Mouse (Mus musculus): ENCODE results near the gene Ephx4.
A peak's percentile ranks its signal among the peaks of the same experiment; 100 is the strongest.

Gene Ephx4

GRCm38 (mm10) chr5:107434001-107434400 lies 31.5 kb downstream of the Ephx4 start:
- no peak for DNase-seq (ENCODE audit: low read depth, low spot score)

- no peak for DNase-seq (ENCODE audit: low read depth, low spot score)
Measured at GRCm38 (mm10) chr5:107436185-107436584, 33.6 kb downstream of the Ephx4 start.

DNA sequence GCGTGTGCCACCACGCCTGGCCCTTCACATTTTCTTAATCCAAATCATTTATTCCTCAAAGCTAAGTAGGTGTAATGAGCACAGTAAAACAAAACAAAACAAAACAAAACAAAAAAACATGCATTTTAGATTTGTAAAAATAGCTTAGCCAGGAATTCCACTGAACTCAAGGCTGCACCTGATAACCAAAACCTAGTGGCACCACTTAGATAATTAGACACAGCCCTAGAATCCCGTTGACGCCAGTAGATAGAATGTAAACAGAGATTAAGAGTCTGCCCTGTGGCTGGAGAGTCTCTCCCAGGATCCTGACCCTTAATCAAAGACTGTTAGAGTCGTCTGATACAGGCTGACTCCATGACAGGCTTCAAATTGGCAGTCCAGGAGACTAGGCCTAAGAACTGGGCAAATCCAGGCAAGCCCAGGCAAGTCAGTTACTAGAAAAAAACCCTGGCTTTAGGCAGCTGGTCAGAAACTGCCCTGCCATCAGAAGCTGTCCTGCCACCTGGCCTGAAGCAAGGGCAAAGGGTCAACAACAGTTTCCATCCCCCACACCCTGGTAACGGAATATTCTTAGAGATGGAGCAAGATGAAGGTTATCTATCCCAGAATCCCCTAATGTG lies 34.2 kb downstream of the Ephx4 start:
- DNase-seq (ENCODE audit: low read depth, low spot score): no peak

DNA sequence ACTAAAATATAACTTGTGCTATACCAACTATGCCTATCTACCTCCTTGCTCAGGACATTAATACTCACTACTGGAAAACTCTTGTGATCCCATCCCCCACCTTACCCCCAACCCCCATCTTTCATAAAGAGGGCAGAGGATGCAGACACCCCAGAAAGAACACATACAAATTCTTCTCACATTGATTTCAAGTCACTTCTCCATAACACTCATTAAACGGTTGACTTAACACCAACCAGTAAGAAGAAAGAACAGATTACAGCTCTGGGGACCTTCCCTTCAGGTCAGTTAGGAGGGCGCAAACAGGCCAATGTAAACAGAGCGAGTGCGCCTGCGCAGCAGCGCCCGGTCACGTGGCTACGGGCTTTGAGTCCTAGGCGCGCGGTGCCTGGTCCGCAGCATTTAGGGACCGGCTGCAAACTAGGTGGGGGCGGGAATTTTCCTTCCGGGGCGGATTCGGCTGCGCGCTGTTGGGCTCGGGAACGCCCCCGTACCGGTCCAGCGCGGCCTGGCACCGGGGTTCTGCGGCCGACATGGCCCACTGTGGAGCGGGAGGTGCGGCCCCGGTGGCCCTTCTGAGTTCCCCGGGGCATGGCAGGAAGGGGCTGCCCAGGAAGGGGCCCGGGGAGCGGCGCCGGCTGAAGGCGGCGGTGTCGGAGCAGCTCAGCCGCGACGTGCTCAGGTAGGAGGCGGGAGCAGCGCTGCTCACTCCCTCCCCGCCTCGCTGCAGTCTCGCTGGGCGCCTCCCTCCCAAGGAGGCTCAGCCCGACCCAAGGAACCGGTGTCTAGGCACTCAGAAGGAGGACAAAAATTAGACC lies 35.1 kb downstream of the Ephx4 start, which contains the start of gene Btbd8:
Gene Btbd8 (plus strand): TSS at position 534 of the 818 bp plus-strand sequence.
- peak; percentile 86 for DNase-seq (ENCODE audit: low read depth, low spot score)

GRCm38 (mm10) chr5:107438353-107438752 lies 35.8 kb downstream of the Ephx4 start:
- no peak for DNase-seq (ENCODE audit: low read depth, low spot score)

GRCm38 (mm10) chr5:107441881-107442280 lies 39.3 kb downstream of the Ephx4 start:
- DNase-seq (ENCODE audit: low read depth, low spot score): no peak

GRCm38 (mm10) chr5:107444251-107444650 lies 41.7 kb downstream of the Ephx4 start:
- no peak for DNase-seq (ENCODE audit: low read depth, low spot score)

- no peak for DNase-seq (ENCODE audit: low read depth, low spot score)
Measured at GRCm38 (mm10) chr5:107447977-107448376, 45.4 kb downstream of the Ephx4 start.

- no peak for DNase-seq (ENCODE audit: low read depth, low spot score)
Measured at GRCm38 (mm10) chr5:107448784-107449183, 46.2 kb downstream of the Ephx4 start.

DNA sequence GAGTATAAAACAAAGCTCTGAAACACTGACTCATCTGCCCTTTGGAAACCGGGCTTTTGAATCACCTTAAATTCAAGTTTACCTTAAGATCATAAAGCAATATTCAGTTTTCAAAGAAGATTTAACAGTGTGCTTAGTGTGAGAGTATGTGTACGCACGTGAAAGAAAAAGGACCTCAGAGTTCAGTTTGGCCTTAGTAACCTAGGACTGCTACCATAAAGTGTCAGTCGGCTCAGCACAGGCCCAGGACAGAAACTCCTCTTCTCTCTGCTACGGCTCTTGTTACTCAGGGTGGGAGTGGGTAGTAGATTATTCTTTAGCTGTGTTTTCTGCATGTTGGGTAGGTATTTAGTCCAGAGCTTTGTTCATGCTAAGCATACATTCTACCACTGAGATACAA lies 47.1 kb downstream of the Ephx4 start:
- no peak for DNase-seq (ENCODE audit: low read depth, low spot score)

DNA sequence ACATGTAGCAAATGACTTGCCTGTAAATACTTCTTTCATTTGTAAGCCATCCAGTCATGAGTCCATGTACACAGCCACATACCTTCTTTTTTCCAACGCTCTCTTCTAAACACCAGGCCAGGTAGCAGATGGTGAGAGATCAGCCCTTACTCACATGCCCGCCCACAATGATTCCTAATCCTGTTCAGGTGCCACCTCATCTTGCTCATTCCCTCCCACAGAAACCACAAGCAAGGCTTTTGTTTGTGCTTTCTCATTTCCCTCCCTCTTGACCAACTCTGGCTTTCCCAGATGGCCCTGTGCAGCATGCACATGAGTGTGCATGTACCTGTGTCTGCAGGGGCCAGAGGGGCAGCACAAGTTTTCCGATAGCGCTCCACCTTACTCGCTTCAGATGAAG lies 47.8 kb downstream of the Ephx4 start:
- no peak for DNase-seq (ENCODE audit: low read depth, low spot score)

DNA sequence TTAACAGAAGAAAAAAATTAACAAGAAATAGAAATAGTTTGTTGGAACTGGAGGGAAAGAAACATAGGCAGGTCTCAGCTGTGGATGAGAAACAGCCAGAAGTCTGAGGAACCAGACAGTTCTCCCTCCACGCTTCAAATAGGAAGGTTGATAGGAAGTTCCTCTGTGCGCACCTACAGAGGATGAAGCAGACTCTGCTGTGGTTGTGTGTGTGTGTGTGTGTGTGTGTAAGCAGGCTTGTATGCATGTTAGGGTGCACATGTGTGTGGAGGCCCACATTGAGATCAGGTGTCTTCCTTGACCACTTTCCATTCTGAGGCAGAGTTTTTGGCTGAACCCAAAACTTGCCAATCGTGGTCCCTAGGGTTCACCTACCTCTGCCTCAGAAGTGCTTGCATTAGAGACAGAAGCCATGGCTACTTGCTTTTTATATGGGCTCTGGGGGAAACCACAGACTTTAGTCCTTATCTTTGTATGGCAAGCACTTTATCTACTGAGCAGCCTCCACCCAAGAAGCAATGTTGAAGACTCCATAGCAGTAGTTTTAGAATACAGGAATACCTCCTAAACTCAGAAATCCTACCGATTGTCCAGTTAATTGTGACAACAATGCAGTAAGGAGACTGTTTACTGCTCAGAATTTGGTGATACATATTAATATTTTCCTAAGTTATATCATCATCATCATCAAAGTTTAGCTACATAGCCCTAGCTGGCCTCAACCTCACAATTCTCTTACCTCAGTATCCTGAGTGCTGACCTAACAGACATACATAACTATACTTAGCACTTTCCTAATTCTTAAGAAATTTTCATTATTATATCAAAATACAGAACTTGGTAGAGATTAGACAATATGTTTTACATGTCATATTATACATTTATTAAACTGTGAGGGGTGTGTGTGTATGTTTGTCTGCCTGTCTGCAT lies 59.9 kb downstream of the Ephx4 start:
- no peak for DNase-seq (ENCODE audit: low read depth, low spot score)

- DNase-seq (ENCODE audit: low read depth, low spot score): no peak
Measured at GRCm38 (mm10) chr5:107466501-107466900, 64.0 kb downstream of the Ephx4 start.

GRCm38 (mm10) chr5:107467098-107467497 lies 64.6 kb downstream of the Ephx4 start:
- DNase-seq (ENCODE audit: low read depth, low spot score): no peak

GRCm38 (mm10) chr5:107470600-107471329 lies 68.2 kb downstream of the Ephx4 start:
- no peak for DNase-seq (ENCODE audit: low read depth, low spot score)
